Mouse (Mus musculus): ENCODE measurements around the gene Orai3.

DNA sequence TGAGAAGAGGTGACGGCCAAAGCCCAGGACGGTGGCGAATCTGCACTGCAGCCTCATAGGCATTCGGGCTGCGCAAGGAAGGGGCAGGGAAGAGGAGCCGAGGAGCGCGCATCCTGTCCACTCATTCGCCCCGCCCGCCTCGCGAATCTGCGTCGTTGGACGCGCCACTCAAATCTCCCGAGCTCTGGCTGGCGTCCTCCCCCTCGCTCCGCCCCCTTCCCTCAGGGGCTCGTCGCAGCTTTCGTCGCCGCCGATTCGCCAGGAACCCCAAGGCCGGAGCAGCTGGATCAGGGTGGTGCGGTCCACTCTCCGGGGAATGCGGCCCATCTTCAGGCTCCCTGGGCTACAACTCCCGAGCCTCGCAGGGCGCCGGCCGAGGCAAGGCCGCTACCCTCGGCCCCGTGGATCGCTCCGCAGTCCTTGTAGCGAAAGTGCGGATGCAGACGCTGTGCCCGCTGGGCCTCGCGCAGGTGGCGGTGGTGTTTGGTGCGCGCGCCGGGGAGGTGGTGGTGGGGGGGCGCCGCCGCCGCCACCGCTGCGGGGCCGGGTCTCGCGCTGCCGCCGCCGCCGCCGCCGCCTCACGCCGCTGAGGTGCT, 7.4 kb downstream of the Orai3 start:
- TF ChIP-seq CTCF (IDR thresholded peaks at IDR 0.05; ENCODE audit: borderline replicate concordance, control insufficient read depth, extremely low read depth, insufficient read depth, low read length, poor library complexity) (no peak), POLR2A (IDR thresholded peaks at IDR 0.05; ENCODE audit: control insufficient read depth, extremely low read depth, insufficient read depth, low read length, poor library complexity) (peak; percentile 49; the same call in 1 of the 2 replicates)
